Mouse (Mus musculus) lung, adult 18-20 months (tissue): ENCODE results near the gene Myl6.
"Not testable (repeated sequence)": the region's sequence is repeated elsewhere in the genome, so short reads cannot be mapped to it uniquely, and the experiment has no call there.

ENCODE experiments used
- DNase-seq, 2 experiments: peaks; one replicate each; pipeline ENCODE4 v3.0.0; 2022; ENCODE audit warnings: mixed read lengths in 2 of 2

Myl6 gene

DNA sequence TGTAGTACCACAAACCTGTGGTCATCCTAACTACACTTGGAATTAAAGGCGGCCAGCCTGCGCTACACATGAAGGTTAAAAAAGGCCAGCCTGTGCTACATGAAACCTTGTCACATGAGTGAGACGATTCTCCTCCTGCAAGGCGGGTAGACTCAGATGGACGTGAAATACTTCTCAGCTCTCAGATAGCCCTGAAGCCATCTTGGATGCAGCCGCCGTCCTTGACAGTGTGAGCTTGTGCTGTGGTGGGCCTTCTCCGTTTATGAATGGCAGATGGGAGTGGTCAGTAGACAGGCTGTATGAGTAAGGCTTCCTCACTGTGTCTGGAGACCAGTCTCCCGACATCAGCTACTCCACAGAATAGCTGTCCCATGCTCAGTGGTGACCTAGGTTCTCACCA lies 15.3 kb upstream of the Myl6 start:
- DNase-seq = no peak

DNA sequence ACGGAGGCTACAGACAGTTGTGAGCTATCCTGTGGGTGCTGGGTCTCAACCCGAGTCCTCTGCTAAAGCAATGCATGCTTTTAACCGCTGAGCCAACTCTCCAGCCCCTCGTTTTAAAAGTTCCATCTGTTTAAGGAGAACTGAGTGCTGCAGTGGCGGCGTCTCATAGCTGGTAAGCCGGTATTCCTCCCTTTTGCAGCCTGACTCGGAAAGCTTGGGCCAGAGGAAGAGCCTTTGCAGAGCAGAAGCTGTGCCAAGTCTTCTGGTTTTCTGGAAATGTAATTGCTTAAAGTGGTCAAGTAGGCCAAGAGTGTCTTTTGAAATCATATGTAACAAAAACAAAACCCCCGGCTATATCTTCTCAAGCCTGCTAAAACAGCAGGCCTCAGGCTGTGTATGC lies 14.3 kb upstream of the Myl6 start:
- no peak for DNase-seq

DNA sequence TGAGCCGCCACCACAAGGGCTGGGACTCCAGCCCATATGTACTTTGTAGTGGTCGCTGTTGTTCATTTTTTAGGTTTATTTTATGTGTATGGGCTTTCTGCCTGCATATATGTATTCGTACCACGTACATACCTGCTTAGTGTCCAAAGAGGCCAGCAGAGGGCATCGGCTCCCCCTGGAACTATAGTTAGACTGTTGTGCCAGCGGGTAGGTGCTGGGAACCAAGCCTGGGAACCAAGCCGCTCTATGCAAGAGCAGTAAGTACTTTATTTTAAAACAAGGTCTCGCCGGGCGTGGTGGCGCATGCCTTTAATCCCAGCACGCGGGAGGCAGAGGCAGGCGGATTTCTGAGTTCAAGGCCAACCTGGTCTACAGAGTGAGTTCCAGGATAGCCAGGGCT lies 12.0 kb upstream of the Myl6 start:
- no peak for DNase-seq

DNA sequence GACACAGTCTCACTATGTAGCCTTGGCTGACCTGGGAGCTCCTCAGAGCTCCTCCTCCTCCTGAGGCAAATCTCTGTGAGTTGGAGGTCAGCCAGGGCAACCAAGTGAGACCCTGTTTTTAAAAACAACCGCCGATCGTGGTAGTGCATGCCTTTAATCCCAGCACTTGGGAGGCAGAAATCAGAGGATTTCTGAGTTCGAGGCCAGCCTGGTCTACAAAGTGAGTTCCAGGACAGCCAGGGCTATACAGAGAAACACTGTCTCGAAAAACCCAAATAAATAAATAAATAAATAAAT lies 11.4 kb upstream of the Myl6 start:
- not testable (repeated sequence) for DNase-seq

DNA sequence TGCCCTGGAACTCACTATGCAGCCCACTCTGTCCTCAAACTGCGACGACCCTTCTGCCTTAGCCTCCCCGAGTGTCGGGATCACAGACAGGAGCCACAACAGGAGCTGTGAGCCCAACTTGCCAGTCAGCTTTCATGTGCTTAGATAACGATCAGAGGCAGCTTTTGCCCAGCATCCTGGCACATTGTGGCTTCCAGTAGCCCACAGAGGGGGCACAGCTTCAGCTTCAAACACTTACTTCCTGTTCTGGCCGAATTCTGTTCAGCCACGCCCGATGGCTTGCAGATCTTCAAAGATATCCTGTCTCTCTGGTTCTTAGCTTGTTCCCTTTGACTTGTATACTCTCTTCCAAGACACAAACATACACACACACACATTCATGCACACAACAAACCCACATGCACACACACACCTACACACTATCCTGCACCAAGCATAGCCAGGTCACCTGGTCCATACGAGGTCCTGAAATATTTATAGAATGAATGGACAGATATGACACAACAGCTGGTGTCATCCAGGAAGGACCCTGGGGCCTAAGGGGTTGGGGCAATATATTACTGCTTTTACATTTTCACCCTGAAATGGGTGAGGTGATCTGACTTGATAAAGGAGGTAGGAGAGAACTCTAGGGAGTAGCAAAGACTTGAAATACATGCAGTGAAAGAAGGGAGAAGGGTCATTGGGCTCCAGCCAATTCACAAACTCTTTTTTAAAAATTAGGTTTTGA lies 10.9 kb upstream of the Myl6 start:
- DNase-seq = peak in 1 of 2 experiments; percentile 58

DNA sequence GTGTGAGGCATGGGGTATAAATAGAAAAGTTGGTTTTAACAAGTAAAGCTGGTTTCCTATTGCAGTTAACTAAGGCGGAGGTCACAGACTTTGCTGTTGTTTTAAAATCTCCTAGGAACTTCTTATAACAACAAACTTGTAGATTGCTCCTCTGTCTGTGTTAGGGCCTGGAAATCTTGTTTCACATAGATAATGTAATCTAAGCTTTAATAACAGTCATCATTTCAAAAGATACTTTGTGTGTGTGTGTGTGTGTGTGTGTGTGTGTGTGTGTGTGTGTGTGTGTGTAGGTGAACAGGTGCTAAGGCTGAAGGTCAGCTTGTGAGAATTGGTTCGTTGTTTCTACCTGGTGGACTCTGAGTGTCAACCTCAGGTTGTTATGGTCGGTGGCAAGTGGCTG lies 10.1 kb upstream of the Myl6 start:
- no peak for DNase-seq

DNA sequence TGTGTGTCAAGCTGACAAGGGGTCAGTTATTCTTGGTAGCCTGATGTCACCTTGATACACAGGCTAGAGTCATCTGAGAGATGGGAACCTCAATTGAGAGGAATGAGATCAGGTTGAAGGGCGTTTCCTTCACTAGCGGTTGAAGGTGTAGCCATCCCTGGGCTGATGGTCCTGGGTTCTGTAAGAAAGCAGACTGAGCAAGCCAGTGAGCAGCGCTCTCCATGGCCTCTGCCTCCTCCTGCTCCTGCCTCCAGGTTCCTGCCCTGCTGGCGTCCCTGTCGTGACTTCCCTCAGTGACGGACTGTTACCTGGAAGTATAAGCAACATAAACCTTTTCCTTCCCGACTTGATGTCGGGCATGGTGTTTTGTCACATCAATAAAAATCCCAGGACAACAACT lies 9.6 kb upstream of the Myl6 start:
- no peak for DNase-seq

DNA sequence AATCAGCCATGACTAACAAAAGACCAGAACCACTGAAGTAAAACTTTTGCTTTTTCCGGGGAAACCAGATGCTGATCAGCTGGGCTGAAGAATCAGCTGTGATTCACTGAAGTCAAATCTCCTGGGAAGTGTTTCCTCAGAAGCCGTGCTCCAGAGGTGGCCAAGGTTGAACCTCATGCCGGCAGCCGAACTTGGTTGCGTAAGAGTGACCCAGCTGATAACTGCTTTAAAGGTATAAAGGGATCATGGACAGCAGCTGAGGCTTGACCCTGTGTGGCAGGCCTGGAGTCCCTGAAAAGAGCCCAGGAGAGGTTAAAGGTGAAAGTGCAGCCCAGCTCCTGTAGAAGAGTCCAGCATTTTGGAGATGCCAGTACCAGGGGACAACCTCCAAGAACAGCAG lies 8.4 kb upstream of the Myl6 start:
- DNase-seq = peak in 1 of 2 experiments; percentile 62

DNA sequence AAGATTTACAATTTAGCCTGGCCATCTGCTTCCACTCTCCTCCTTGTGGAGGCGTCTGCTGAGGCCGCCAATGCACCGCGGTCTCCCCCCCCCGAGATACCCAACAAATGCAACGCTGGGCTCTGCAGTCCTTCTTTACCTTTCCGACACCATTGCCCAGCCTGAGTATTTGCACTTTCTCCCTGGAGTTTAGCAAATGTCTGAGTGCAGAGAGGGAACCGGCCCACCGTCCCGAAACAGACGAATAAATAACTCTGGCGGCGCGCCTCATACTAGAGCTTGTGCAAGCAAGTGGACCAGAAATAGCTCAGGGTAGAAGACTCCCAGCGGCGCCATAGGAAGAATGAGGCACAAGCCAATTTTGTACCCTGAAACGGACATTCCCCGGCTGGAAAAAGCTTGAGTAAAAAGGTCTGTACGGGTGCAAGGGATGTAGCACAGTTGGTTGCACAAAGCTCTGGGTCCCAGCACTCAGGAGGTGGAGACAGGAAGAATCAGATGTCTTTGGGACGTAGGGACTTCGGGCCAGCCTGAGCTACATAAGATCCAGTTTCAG lies 5.2 kb upstream of the Myl6 start:
- peak; percentile 63 to 70 for DNase-seq

DNA sequence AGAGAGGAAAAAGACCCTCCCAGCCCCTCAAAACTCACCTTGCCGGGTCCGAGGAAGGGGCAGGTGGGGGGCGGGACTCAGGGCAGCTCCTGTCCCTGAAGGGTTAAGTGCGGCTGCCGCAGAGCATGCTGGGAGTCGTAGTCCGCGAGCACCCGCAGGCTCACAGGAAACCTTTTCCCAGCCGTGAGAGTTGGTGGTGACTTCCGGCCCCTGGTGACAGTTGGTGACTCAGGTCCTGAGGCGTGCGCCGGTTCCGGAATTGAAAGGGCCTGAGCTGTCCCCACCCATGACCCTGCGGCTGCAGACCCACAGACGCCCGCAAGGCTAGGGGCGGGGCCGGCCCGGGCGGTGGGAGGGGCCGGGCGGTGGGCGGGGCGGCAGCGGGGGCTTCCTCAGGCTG lies 4.6 kb upstream of the Myl6 start, which contains the start of gene Myl6b:
Gene Myl6b, minus strand, starts transcription at position 96 of the 400 bp plus-strand sequence.
- peak; percentile 98 to 99 for DNase-seq

DNA sequence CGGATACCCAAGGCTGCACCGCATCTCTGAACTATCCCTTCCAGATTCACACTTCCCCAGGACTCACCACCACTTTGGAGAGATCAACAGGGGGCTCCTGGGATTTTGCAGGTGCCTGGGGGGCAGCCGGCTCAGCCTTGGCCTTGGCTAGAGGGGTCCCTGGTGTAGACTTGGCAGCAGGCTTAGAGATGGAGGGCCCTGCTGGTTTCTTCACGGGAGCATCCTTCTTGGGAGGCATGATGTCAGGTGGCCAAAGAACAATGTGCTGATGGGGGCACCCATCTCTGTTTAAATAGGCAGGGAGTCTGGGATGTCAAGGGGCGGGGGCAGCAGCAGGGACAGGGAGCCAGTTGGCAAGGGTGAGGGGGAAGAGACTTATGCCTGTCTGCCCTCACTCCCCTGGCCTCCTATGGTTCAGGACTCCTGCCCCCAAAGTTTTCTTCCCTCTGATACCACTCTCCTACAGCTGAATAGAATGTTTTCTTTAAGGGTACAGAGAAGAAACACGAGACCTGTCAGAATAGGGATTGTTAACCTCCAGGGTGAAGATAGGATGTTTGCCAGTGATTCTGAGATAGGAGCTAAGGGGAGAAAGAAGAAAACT lies 3.3 kb upstream of the Myl6 start:
- DNase-seq = no peak

DNA sequence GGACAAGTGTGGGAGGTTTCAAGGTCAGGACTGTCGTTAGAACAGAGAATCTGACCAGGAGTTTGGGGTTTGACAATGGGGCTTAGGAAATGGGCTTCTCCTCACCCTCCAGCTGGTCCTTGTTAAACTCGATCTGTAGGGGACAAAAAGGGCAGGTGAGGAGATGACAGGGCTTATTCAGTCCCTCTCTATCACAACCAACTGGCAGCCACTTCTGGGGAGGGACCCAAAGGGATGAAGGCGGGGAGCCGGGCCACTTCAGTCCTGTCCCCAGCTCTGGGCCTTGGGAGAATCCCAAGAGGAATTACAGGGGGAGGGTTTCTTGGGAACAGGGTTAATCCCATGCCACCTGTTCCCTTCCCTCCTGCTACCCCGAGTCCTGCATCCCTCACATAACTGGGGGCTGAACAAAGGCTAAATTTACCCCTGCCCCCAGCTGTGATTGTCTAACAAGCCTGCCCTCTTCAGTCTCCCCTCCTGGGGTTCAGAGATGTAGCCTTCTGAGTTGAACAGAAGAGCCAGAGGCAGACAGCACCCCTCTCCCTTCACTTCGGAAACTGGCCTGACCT lies 2.6 kb upstream of the Myl6 start:
- no peak for DNase-seq

DNA sequence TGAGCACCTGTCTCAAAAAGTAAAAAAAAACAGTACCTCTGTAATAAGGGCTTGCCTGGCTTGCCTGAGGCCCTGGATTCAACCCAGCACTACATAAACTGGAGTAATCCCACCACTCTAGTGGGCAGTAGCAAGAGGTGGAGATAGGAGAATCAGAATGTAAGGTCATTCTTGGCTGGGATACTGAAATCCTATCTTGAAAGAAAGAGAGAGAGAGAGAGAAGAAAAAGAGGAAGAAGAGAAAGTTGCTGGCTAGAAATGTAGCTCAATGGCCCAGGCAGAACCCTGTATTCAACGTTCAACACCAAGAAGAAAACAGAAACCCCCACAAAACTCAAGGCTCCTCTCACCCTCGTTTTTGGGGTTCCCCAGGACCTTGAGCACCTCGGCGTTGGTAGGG lies 2.0 kb upstream of the Myl6 start:
- no peak for DNase-seq

DNA sequence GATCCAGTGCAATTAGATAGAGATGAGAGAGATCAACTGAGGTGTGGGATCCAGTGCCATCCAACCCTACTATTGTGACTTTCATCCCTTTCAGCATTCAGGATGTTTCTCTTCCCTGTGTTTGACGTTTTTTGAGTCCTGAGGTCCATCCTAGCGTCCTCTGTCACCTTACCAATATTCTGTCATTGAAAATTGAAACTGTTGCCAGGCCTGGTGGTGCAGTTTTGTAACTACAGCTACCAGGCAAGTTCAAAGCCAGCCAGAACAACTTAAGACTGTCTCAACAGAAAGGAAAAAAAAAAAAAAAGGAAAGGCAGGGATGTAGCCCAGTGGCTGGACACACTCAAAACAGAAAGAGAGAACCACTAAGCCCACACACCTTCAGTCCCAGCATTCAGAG lies 1.3 kb upstream of the Myl6 start:
- DNase-seq = no peak

DNA sequence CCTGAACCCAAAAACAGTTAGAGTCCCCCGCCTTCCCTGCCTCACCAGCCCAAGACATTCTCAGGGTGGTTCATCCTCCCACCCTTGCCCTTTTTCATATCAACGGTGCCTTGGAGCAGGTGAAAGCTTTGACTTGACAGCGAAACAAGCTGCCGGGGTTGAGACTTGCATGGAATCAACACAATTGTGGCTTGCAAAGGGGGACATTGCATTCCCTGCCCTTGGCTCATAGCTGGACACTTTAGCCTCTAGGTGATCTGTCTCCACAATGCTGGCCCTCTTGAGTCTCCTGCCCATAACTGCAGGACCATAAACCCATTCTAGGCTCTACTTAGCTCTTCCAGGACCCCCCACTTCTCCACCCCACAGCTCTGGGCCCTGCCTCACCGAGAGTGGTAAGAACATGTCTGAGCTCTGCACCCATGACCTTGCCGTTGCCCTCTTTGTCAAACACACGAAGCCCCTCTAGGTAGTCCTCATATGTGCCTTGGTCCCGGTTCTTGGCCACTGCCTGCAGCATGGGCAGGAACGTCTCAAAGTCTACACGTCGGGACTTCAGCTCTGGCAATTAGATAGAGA lies 811 bp upstream of the Myl6 start:
- DNase-seq = no peak

DNA sequence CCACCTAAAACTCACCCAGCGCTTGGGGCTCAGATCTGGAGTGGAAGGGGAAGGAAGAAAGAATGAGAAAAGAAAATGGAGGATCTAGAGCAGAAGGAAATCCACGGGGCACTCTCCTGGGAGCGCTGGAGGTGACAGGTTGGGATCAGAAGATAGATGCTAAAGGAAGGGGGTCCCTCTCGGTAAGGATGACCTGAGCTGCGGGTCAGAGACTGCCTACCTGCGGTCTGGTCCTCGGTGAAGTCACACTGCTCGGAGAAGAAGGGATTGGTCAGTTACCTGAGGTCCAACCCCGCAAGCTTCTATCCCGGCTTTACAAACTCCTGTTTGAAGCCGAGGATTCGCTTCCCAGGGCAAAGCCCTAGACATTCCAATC lies 638 bp downstream of the Myl6 start:
- no peak for DNase-seq

DNA sequence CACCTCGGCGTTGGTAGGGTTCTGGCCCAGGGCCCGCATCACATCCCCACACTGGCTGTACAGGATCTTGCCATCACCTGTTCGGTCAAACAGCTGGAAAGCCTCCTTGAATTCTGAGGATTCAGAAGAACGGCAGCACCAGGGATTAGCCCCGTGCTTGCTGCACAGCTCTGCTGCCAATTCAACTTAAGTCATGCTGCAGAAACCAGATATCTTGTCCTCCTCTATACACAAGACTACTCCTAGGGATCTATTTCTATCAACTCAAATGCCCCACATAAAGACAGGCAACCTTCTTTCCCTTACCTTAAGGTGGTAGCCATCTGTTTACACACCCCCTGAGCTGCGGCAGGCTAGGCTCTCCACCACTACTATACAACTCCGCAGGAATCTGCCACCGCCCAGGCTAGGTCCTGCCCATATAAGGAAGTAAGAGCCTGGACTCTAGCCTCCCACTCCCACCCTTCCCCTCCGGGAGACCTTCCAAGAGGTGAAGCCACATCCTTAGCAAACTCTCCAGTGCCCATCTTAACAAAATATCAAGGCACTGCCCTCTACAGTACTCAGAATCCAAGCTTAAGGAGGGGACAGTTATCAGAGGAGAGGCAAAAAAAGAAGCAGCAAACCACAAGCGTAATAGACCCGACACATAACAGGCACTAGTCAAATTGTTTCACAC lies 1.2 kb downstream of the Myl6 start:
- peak; percentile 89 to 91 for DNase-seq

DNA sequence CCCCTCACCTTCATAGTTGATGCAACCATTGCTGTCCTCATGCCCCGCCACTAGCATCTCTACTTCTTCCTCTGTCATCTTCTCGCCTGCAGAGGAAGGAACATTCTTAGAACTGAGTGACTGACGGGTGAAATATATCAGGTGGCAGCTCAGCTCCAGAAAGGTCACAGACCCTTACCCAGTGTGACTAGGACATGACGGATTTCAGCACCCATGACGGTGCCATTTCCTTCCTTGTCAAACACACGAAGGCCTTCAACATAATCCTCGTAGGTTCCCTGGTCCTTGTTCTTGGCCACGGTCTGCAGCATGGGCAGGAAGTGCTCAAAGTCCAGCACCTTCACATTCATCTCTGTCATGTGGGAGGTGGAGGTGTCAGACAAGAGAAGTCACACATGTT lies 1.9 kb downstream of the Myl6 start:
- not testable (repeated sequence) for DNase-seq

DNA sequence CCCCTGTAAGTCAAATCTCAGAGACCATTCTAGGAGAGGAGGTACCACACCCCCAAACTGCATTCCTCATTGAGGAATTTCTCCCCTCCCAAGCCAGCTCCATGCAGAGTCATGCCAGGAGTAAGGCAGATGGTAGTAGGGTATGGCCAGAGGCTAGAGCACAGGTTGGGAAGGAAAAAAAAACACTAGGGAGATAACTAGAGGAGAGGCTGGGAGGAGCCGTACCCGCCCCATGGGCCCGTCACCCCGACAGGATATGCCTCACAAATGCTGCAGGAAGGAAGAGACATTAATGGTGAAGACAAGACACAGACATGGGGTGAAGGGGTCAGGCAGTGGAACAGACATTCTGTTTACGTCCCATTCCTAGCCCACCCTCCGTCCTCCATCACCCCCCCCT lies 2.5 kb downstream of the Myl6 start:
- DNase-seq = peak in 1 of 2 experiments; percentile 54

DNA sequence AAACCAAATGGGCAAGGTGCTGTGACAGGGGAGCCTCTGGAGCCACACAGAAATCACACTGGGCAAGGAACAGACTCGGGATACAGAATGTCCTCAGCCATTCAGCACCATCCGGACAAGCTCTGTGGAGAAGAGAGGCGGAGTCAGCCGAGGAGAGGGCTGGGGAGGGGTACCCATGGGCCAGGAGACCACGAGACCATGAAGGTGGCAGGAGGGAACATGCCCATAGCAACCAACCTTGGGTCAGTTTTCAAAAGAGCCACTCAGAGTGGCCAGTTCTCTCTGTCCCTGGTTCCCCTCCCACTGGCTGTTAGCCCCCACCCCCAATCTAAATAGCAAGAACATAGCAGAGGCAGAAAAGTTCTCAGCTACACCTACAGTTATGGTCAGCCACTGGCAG lies 3.0 kb downstream of the Myl6 start:
- no peak for DNase-seq

DNA sequence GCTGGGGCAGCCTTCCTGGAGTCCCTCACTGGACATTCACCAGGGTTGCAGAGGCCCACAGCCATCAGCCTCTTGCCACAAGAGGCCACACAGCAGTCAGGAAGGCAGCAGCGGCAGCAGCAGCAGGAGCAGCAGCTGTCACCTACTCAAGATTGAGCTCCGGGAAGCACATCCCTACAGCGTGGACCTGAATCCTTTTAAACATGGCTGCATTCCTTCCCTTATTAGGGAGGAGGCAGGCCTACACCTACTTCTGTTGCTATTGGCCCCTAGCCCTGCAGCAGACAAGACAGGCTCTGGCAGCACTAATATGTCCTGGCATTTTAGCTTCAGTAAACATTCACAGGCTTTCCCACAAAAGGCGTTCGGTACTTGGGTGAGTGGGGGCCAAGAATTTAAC lies 3.7 kb downstream of the Myl6 start:
- no peak for DNase-seq

DNA sequence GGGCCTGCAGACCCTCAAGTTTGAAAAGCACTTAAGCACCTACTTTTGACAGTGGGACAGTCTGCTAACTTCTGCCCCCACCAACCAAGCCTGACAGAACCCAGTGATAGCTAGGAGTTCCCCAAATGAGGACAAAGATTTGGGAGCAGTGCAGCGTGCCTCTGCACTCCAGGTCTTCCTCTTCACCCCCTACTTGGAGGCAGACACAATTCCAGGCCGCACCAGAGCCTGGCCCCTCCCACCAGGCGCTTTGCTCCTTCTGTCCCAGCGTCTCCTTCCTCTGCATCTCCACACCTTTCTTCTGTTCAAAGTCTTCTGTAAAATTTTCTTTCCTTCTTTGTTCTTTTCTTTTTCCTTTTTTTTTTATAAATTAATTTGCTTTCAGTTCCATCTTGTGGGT lies 4.2 kb downstream of the Myl6 start:
- no peak for DNase-seq

DNA sequence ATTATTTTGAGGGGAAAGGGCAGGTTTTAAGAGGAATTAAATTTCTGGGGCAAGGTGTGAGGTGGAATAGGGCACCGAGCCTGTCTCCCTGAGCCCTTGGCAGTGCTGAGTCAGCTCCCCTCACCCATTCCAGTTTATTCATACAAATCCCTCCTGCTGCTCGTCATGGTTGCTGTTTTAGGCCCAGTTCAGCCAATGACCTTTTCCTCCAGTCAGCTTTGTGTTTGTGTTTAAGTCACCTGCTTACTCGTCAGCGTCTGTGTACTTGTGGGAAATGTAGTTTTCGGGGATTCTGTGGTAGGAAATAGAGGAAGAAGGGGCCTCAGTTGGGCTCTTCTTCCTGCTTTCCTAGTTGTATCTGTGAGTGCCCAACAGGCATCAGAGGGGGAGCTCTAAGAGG lies 4.6 kb downstream of the Myl6 start:
- no peak for DNase-seq

DNA sequence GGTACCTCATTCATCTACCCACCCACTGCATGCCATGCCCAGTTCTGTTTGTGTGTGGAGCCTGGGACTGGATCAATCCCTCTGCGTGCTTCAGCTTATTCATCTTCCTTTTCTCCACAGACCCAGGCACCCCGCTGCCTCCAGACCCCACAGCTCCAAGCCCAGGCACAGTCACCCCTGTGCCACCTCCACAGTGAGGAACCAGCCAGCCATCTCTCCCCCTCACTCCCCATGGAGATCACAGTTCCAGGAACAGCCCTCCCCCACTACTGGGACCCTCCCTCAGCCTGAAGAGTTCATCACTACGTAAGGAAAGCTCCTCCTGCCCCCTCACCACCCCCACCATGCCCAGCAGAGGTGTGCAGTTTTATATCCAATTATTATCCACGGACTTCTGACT lies 5.2 kb downstream of the Myl6 start:
- no peak for DNase-seq
